Mouse (Mus musculus) liver, adult (tissue): ENCODE results near the gene L1cam.
A peak's percentile ranks its signal among the peaks of the same experiment; 100 is the strongest.

Source experiments
- GATA4 ChIP-seq: IDR thresholded peaks from 2 replicates; pipeline ENCODE4 v1.6.1; 2014; ENCODE audit warnings: mild to moderate bottlenecking, low read length; ENCODE audit not compliant: insufficient replicate concordance

Gene L1cam

DNA sequence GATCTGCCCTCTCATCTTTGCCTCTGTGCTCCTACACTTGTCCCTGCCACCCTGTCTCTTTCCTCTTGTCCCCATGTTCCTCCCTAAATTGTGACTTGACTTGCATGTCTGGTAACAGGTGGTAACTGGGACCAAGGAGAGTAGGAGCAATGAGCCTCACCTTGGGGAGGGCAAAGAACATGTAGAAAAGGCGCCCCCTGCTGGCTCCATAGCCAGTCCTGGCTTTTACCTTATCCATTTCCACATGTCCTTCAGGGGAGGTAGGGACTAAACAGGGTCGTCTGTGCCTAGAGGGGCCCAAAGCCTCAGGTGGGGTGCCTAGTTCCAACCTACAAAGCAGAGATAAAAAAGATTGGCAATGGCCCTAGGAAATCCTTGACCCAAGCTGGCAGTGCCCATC, at the start of gene L1cam:
TSS of gene L1cam (minus strand) at position 387 of the 400 bp plus-strand sequence.
- no peak for TF ChIP-seq GATA4

DNA sequence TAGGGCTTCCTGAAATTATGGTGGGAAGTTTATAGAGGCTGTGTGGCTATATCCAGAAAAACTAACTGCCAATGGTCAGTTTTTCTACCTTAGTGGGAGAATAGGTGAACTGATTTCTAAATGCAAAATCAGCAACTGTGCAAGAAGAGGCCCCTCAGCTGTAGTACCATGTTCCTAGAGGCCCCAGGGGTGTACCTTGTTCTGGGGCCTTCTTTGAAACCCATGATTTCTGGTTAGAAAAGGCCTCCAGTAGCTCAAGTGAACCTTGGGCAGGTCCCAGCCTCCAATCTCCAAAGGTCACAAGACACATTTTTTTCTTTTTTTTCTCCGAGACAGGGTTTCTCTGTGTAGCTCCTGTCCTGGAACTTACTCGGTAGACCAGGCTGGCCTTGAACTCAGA, 46.4 kb upstream of the L1cam start:
- TF ChIP-seq GATA4: no peak

DNA sequence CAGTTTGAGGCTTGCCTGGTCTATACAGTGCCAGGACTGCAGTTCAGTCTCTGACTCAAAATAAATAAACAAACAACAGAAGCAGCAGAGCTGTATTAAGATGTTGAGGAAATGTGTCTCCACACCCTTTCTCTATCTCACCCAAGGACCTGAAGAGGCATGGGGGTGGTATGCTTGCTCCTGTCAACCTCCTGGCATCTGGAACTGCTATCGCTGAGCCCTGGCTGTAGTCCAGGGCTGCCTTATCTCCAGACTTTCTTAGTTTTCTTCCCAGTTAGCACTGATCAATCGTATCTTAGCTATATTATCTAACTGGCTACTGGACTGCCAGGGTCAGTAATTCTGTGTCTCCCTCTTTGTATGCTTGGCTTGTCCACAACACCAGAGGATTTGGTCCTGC, 46.0 kb upstream of the L1cam start:
- no peak for TF ChIP-seq GATA4

DNA sequence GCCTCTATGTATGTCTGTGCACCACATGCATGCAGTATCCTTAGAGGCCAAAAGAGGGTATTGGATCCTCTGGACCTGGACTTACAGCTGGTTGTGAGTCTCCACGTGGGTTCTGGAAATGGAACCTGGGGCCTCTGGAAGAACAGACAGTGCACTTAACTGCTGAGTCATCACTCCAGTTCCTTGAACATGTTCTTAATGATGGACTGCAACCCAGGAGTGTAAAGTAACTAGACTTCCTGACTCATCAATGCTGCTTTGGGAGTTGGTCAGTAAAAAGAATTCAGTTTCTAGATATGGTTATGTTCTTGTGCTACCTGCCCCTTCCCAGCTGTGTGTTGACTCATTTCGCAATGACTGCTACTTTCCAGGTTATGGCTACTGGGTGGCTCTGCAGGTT, 36.0 kb upstream of the L1cam start:
- no peak for TF ChIP-seq GATA4

DNA sequence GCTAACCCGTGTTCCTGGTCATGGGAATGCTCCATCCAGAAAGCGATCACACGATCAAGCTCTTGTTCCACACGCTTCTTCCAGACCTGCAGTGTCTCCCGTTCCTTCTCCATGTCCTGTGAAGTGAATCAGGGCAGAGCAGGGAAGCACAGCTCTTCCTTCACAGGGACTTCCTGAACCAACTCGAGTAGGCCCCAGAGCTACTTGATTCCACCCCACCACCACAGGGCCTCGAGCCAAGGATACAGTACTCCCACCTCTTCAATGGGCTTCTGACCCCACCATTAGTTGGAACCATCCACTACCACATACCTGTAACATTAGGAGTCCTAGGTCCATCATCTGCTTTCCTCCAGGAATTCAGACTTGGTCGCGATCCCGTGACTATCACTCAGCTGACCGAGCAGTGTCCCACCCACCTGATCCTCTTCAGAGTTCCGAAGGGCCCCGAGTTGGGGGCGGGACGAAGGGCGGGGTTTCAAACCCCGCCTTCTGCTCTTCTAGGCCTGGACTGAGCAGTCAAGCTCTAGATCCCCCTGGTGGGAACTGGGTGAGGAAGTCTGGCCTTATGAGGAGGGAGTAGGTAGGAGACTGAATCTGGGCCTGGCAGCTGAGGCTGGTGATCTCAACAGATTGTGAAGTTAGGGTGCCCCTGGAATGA, 34.6 kb upstream of the L1cam start, which contains the start of gene Renbp:
TSS of gene Renbp (minus strand) at position 449 of the 661 bp plus-strand sequence.
- TF ChIP-seq GATA4: no peak

DNA sequence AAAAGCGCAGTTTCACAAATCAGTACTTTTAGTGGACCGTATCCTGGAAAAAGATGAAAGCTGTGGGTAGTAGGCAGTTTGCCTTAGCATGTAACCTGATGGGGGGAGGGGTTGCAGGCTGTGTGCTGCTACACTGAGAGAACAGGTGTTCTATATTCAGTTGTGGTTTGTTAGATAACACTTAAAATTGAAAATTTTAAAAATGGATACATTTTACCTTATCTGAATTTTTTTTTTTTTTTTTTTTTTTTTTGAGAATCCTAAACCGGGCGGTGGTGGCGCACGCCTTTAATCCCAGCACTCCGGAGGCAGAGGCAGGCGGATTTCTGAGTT, 26.6 kb upstream of the L1cam start:
- no peak for TF ChIP-seq GATA4

DNA sequence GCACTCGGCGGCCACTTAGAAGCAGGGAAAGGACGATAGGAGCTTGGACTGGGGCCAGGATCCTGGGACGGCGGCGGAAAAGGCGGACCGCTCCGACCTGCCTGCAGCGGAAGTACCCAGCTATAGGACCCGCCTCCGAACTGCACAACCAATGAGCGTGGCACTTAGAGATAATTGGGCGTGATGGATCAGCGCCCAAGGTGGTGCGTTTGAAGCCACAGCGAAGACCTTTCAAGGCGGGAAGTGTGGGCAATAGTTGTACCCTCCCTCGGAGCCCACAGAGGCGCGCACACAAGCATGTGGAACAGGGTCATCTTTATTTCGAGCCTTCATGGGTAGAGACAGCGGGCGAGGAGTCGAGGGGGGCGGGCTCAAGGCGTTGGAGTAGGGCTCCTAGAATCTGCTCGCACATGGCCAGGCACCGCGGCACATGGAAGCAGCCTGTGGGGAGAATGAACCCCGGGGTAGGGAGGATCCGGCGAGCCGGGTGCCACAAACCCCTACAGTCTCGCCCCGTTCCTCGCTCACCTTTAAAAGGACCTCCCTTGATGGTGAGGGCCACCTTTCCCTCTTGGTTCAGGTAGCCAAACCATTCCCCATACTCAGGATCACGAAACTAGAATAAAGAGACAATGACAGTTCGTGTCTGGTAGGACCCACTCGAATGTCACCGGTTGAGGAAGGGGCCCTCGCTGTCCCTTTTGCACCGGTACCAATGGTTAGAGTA, 26.1 kb upstream of the L1cam start, which contains the start of the genes Arhgap4 and Naa10:
TSS of gene Arhgap4 (minus strand) at position 48 of the 727 bp plus-strand sequence.
TSS of gene Naa10 (minus strand) at position 122 of the 727 bp plus-strand sequence.
- TF ChIP-seq GATA4: peak; percentile 57; the same call in 1 of the 2 replicates

DNA sequence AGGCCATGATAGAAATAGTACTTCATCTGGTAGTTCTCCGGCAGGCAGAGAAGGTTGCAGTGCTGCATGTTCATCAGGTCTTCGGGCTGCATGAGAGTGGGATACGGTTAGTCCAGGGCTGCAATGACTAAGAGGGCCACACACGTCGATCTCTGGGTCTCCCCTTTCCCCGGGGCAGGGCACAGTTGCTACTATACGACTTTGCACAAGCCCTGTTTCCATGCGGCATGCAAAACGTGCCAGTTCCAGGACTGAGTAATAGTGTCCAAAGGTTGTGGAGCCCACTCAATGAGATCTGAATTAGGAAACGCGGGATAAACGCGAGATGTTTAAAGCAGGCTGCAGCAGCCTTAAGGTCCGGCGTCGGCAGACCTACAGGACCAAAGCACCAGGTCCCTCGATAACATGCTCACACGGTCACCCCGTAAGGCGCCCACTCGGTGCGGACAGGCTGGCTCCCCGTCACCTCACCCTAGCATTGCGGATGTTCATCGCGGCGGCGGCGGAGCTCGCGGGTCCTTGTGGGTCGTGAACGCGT, 25.4 kb upstream of the L1cam start:
- no peak for TF ChIP-seq GATA4

DNA sequence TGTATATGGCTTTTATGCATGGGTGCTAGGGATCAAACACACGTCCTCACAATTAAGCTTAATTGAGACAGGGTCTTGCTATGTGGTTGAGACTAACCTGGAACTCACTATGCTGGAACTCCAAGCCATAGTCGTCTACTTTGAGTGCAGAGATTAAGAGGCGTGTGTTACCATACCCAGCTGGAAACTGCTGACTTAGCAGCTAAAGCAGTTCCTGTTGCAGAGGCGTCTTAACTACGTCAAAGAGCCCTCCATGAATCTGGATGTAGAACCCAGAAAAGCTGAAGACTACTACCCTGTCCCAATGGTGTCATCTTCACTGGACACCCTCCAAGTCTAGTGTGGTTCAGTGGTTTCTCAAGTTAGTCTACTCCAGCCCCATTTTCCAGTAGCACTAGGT, 22.7 kb upstream of the L1cam start:
- TF ChIP-seq GATA4: no peak

DNA sequence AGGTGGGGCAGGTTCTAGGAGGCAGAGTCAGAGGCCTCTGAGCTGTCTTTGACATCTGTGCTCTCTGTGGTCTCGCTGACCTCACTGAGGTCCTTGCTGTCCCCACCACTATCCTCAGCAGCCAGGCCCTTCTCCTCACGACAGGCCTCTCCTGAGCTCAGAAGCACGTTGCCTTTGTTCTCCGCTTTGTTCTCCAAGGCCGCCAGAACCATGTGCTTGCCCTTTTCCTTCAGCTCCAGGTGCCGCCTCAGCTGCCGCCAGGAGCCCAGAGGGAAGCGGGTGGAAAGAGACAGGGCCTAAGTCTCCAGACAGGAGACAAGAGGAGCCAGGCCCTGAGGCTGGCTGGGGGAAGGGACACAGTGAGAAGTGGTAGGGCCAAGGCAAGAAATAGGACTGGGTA, 21.0 kb upstream of the L1cam start:
- no peak for TF ChIP-seq GATA4

DNA sequence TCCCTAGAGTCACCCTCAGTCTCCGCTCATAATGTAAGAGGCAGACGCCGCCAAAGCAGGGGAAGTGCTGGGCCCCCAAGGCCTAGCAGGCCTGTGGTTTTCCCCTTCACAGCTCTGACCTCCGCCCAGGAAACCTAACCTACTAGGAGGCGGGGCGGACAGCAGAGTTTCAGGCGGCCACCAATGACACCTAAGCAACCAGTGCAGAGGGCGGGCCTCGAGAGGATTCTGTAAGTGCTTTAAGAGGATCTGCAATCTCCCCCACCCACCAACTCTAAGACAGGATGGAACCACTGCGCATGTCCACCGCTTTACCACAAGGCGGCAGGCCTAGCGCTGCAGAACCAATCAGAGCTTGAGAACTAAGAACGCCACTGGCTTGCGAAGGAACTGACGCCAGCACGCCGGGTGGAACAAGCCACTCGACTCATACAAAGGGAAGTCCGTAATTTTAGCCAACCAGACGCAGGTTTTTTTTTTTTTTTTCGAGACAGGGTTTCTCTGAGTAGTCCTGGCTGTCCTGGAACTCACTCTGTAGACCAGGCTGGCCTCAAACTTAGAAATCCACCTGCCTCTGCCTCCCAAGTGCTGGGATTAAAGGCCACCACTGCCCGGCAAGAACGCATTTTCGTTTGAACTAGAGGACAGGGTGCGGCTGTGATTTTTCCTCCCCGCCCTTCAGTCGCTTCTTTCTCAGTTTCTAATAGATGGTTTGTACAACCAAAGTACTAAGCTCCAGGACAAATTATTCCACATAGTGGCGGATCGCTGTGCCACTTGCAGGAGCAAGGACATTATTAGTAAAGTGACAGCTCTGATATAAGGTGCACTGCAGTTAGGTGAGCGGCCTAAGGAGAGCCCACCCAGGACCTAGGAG, 19.2 kb upstream of the L1cam start:
- no peak for TF ChIP-seq GATA4

DNA sequence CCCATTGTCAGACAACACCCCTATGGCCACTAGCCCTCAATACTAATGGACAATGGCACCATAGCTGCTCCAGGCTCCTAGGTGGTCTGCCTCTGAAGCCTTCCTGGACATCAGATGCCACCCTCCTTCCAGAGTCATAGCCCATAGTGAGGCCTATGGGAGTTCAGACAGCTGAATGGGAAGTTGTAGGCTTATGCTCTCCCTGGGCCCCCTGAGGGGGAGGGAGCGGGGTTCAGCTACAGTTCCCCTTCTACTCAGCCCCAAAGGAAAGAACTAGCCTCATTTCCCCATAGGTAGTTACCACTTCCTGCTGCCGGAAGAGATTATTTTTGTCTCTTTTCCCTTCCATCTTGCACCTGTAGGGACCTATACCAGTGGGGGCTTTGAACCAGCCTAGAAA, 15.7 kb upstream of the L1cam start:
- no peak for TF ChIP-seq GATA4

DNA sequence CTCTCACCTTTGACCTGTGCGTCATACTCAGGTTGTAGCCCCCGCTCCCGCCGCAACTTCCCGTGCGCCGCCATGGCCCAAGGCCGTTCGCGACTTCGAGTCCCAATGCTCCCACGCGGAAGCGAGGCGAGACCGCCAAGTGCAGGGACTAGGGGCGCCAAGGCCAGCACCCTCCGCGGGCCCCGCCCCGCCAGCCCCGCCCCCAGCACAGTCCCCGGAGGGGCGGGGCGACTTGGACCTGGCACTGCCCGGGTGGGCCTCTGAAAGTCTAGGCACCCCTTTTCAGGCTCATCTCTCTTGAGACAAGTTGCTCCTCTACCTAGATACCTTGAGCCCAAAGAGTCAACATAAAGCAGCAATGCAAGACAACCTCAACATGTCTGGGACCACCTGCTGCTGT, 15.3 kb upstream of the L1cam start:
- no peak for TF ChIP-seq GATA4

DNA sequence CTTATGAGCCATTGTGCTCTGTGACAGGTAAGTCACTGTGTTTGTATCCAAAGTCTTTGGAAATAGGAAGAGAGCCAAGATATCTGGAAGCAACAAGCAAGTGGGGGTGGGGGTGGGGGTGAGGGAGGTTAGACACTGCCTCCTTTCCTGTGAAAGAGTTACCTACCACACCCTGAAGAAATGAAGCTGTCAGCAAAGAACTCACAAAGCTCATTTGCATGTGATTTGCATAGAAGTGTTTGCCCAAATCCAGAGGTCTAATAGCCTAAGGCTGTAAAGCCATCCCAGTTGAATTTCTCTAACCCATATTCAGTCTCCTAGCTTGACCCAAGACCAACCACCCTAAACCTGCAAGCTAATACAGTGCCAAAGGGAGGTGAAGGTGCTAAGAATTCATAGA, 14.5 kb upstream of the L1cam start:
- TF ChIP-seq GATA4: no peak

DNA sequence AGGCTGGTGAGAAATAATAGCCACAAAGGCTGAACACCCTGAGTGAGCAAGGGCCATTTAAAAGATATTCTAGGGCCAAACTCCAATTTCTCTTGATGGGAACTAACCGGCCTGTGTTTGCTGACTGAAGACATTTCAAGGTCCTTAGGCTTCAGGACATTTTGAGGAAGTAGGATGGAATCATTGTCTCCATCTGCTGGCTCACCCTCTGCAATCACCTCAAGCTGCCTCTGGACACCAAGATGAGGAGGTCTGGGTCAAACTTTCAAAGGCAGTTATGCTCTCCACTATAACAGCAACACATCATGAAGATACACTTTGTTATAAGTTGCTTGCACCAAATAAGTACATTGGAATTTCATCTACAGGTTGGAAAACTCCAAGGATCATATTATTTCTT, 14.1 kb upstream of the L1cam start:
- TF ChIP-seq GATA4: no peak
